ENCODE assay signal across 23 mouse cellular contexts in the genomic region with DNA sequence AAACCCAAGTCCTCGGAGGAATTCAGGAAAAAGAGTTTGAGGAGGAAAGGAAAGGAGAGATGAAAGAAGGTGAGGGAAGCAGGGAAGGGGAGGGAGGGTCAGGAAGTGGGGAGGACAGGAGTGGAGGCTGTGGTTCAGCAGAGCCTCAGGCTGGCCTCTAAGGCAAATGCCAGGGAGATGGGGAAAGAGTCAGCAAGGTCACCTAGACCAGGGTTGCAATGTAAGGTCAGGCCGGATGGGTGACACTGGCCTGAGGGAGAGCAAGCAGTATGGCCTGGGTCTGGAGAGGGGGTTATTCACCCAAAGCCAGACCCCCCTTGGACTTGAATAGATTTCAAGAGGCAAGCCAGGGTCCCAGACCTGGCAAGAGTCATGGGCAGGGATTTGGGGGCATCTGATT.
A peak's percentile ranks its signal among the peaks of the same experiment; 100 is the strongest.
DNase-seq lines count a peak whose midpoint lies in the region; ATAC-seq and TF ChIP-seq lines count a peak whose summit lies in the region.
"Had no signal": no experiment of that assay in that cellular context is flagged by ENCODE, and none has a peak within 500 bp of the region (broad histone marks: within the 10 kb centered on the region; RNA-seq: fewer than 3 reads in every experiment).

No protein-coding gene starts in this region.

- H3K36me3 ChIP-seq in heart, embryonic 11.5 days (ENCODE audit: control insufficient read depth, insufficient read depth, low read length) = no peaks in the 10 kb centered on the region
- H3K36me3 ChIP-seq: embryonic facial prominence, embryonic 13.5 days; embryonic facial prominence, embryonic 15.5 days; forebrain, embryonic 10.5 days; forebrain, embryonic 12.5 days; G1E had no signal

- no peak overlapping the region for H3K4me2 ChIP-seq in heart, embryonic 11.5 days
- H3K4me2 ChIP-seq: embryonic facial prominence, embryonic 13.5 days; embryonic facial prominence, embryonic 15.5 days; forebrain, embryonic 12.5 days had no signal

- H3K9me3 ChIP-seq in heart, embryonic 11.5 days (replicated peaks; ENCODE audit: control insufficient read depth, low read length) = no peaks in the 10 kb centered on the region
- H3K9me3 ChIP-seq: embryonic facial prominence, embryonic 13.5 days; embryonic facial prominence, embryonic 15.5 days; forebrain, embryonic 10.5 days; forebrain, embryonic 12.5 days had no signal

- H3K4me1 ChIP-seq in heart, embryonic 11.5 days (ENCODE audit: control insufficient read depth, insufficient read depth, low read length) = peaks cover 13% of the 10 kb centered on the region; the same call in 1 of the 2 replicates
- peaks cover 35% of the 10 kb centered on the region for H3K4me1 ChIP-seq in olfactory bulb, adult 2 months (ENCODE audit: control insufficient read depth, insufficient read depth, low read length)

- 60% methylated on average over 2 of the region's 2 CpGs for WGBS in heart, embryonic 11.5 days (ENCODE audit: insufficient replicate concordance)
- WGBS in olfactory bulb, adult 2 months = 73% methylated on average over 2 of the region's 2 CpGs

- no peak for TF ChIP-seq POLR2A in olfactory bulb, adult 2 months (IDR thresholded peaks at IDR 0.05; ENCODE audit: insufficient read depth, low read depth, low read length)

- no peaks in the 10 kb centered on the region for H3K27me3 ChIP-seq in heart, embryonic 11.5 days (ENCODE audit: control insufficient read depth, insufficient read depth, low read length)
- H3K27me3 ChIP-seq: embryonic facial prominence, embryonic 15.5 days; Patski had no signal

- ATAC-seq in heart, embryonic 11.5 days (replicated peaks; ENCODE audit: insufficient number of reproducible peaks, low FRiP score, low TSS enrichment) = no peak
- ATAC-seq: activated CD4-positive, CD25-positive, alpha-beta regulatory T cell, adult 4 months; forebrain, embryonic 14.5 days; forebrain, embryonic 16.5 days; Patski had no signal

- TF ChIP-seq CTCF in olfactory bulb, adult 2 months (IDR thresholded peaks at IDR 0.05; ENCODE audit: insufficient read depth, low read depth, low read length) = no peak

- no peak overlapping the region for H3K4me3 ChIP-seq in heart, embryonic 11.5 days (ENCODE audit: low read depth, low read length)
- no peak overlapping the region for H3K4me3 ChIP-seq in olfactory bulb, adult 2 months (ENCODE audit: insufficient read depth, low read depth, low read length)
- H3K4me3 ChIP-seq: embryonic facial prominence, embryonic 13.5 days; embryonic facial prominence, embryonic 15.5 days; erythroblast, embryonic 14.5 days; forebrain, embryonic 10.5 days; forebrain, embryonic 12.5 days had no signal

- no peak overlapping the region for H3K9ac ChIP-seq in heart, embryonic 11.5 days (ENCODE audit: low read depth, low read length)
- H3K9ac ChIP-seq: embryonic facial prominence, embryonic 13.5 days; embryonic facial prominence, embryonic 15.5 days; forebrain, embryonic 12.5 days had no signal

- no peak overlapping the region for H3K27ac ChIP-seq in heart, embryonic 11.5 days (ENCODE audit: low read depth, low read length)
- H3K27ac ChIP-seq in olfactory bulb, adult 2 months (ENCODE audit: insufficient read depth, low read depth, low read length) = peak overlapping the region; percentile 37; the same call in 1 of the 2 replicates
- H3K27ac ChIP-seq: embryonic facial prominence, embryonic 13.5 days; embryonic facial prominence, embryonic 15.5 days; forebrain, embryonic 10.5 days; forebrain, embryonic 12.5 days had no signal

- DNase-seq in adrenal gland, postnatal 10 days = peak; percentile 22
- DNase-seq in adrenal gland, adult 18-20 months (ENCODE audit: low spot score in 2 of 2) = no peak
- peak; percentile 73 for DNase-seq in heart, adult 11 months
- no peak for DNase-seq in cerebellum, postnatal 4 days (ENCODE audit: low spot score in 2 of 2)
- DNase-seq: adrenal gland, adult 8-10 months; cerebellum, adult 11-12 months; cerebellum, adult 2 months; cerebellum, adult 9-10 months; cerebellum, postnatal 10 days; cerebellum, postnatal 25 days; embryo, embryonic 11 days had no signal

Comparison
In these comparisons a context has a peak if more than half of its experiments do, and no peak if none do; other contexts are left out.
1. DNase-seq: peak in adrenal gland, postnatal 10 days (single experiment) and heart, adult 11 months (single experiment); none in adrenal gland, adult 18-20 months (0 of 2) and cerebellum, postnatal 4 days (0 of 2).